Mouse (Mus musculus) ES-E14 (cell line): ENCODE measurements around the gene Fcgr4. TPM values are rescaled to one million over a fixed set of nuclear protein-coding genes. Genes with fewer than 3 reads are reported as not detected.

Experiments
- DNase-seq: peaks from one replicate; pipeline ENCODE4 v3.0.0-alpha.2; 2013; ENCODE audit warnings: low read depth, low spot score
- H3K27ac ChIP-seq: 2 replicates; pipeline ENCODE4 v1.5.1; 2012; ENCODE audit warnings: low read depth, mild to moderate bottlenecking, low read length, moderate library complexity, mixed read lengths; ENCODE audit not compliant: poor library complexity, insufficient read depth, severe bottlenecking
- H3K36me3 ChIP-seq: 2 replicates; pipeline ENCODE4 v1.6.1; 2012; ENCODE audit warnings: mild to moderate bottlenecking, low read length, moderate library complexity, mixed read lengths; ENCODE audit not compliant: control insufficient read depth, poor library complexity, insufficient read depth, severe bottlenecking
- H3K4me1 ChIP-seq, 2 experiments: fragments of 150-350 bp in 1 of 2; sonication (generic) in 1 of 2; 2 replicates each; pipeline ENCODE4 v1.6.1; 2012; ENCODE audit warnings: low read length in 2 of 2, mild to moderate bottlenecking in 1 of 2, mixed read lengths in 1 of 2; ENCODE audit not compliant: control insufficient read depth in 2 of 2, insufficient read depth in 2 of 2, poor library complexity in 1 of 2
- H3K4me3 ChIP-seq, 2 experiments: fragments of 150-350 bp in 1 of 2; sonication (generic) in 1 of 2; 2 replicates each; pipeline ENCODE4 v1.5.1; 2012; ENCODE audit warnings: low read length in 2 of 2, low read depth in 1 of 2, mild to moderate bottlenecking in 1 of 2, mixed read lengths in 1 of 2; ENCODE audit not compliant: insufficient read depth in 1 of 2, poor library complexity in 1 of 2, severe bottlenecking in 1 of 2
- H3K9ac ChIP-seq: 2 replicates; pipeline ENCODE4 v1.6.1; 2012; ENCODE audit warnings: low read depth, mild to moderate bottlenecking, low read length, mixed read lengths; ENCODE audit not compliant: poor library complexity, insufficient read depth, severe bottlenecking
- H3K9me3 ChIP-seq: fragments of 150-350 bp; sonication (generic); 2 replicates; pipeline ENCODE4 v1.6.1; 2012; ENCODE audit warnings: low read depth, mild to moderate bottlenecking, low read length; ENCODE audit not compliant: control insufficient read depth, insufficient read depth
- CHD2 ChIP-seq: IDR thresholded peaks from 2 replicates; pipeline ENCODE4 v1.6.1; 2014; ENCODE audit warnings: mild to moderate bottlenecking, low read depth, low read length, inconsistent platforms
- HCFC1 ChIP-seq: IDR thresholded peaks from 2 replicates; pipeline ENCODE4 v1.6.1; 2012; ENCODE audit warnings: low read length, inconsistent platforms, borderline replicate concordance; ENCODE audit not compliant: insufficient read depth
- MAFK ChIP-seq: IDR thresholded peaks from 2 replicates; pipeline ENCODE4 v1.6.1; 2014; ENCODE audit warnings: mild to moderate bottlenecking, low read depth, low read length, inconsistent platforms; ENCODE audit not compliant: insufficient read depth
- ZC3H11A ChIP-seq: IDR thresholded peaks from 2 replicates; pipeline ENCODE4 v1.6.1; 2012; ENCODE audit warnings: low read depth, mild to moderate bottlenecking, inconsistent platforms, low read length, borderline replicate concordance
- ZNF384 ChIP-seq: IDR thresholded peaks from 2 replicates; pipeline ENCODE4 v1.6.1; 2012; ENCODE audit warnings: low read depth, low read length, inconsistent platforms
- in situ Hi-C, 2 experiments: fragments of 600-800 bp; cut with MboI; formaldehyde crosslinking; loops; one replicate each; pipeline ENCODE4 v1.15.1; 2025; ENCODE audit warnings: low sequenced_read_pairs in 2 of 2, inconsistent platforms in 1 of 2; ENCODE audit not compliant: unreplicated experiment in 2 of 2
- total RNA-seq: library from RNA; depleted of rRNA; stranded (reverse); fragments of 300-350 nt; gene quantifications from 2 replicates; pipeline ENCODE4 v1.2.3, GENCODE M21; 2012

The Fcgr4 gene
- total RNA-seq, 1 experiment: 0.49 TPM

DNA sequence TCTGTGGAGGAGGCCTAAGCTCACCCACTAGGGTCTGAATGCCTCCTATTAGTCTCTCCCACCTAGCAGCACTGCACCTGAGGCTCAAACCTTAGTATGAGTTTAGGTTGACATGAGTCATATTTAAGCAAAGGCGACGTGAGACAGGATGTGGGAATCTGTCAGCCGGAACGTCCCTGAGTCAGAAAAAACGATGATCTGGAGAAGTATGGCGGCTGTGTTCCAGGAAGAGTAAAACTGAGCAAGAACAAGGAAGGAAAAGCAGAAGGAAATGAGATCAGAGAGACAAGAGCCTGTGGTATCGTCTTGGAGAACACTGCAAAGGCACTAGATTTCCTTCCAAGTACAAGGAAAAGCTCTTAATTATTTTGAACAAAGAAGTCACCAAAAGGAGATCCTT lies 32.1 kb downstream of the Fcgr4 start:
- in situ Hi-C loops: no loop called here
- Histone ChIP-seq H3K36me3 (no peaks in the 10 kb centered on the region), H3K9me3 (peaks cover 2% of the 10 kb centered on the region; the same call in 1 of the 2 replicates), H3K4me1 (no peaks in the 10 kb centered on the region), H3K4me3 (no peak overlapping the region), H3K9ac (no peak overlapping the region), H3K27ac (no peak overlapping the region)
- TF ChIP-seq ZC3H11A: no peak
- no peak for TF ChIP-seq CHD2
- no peak for TF ChIP-seq MAFK
- TF ChIP-seq ZNF384: no peak
- no peak for TF ChIP-seq HCFC1
- no peak for DNase-seq

DNA sequence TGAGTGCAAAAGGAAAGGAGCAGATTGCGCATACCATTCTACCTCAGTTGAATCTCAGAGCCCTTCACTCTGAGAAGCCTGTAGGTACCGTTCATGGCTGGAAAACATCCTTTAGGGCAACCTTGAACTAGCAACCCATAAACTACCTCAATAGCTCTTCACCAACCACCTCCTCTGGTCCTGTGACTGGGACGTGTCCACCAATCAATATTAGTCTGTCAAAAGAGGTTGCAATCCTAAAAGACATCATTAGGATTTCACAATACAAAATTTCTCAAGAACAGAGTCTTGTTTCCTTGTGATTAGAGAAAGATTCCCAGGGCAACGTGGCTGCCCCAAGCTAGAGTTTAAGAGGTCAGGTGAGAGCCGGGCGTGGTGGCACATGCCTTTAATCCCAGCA lies 34.6 kb downstream of the Fcgr4 start:
- Histone ChIP-seq H3K9ac (no peak overlapping the region), H3K4me1 (no peaks in the 10 kb centered on the region), H3K36me3 (no peaks in the 10 kb centered on the region), H3K9me3 (no peaks in the 10 kb centered on the region), H3K4me3 (no peak overlapping the region), H3K27ac (no peak overlapping the region)
- in situ Hi-C loops: no loop called here
- DNase-seq: no peak
- TF ChIP-seq HCFC1: no peak
- no peak for TF ChIP-seq MAFK
- no peak for TF ChIP-seq ZC3H11A
- TF ChIP-seq ZNF384: no peak
- TF ChIP-seq CHD2: no peak

DNA sequence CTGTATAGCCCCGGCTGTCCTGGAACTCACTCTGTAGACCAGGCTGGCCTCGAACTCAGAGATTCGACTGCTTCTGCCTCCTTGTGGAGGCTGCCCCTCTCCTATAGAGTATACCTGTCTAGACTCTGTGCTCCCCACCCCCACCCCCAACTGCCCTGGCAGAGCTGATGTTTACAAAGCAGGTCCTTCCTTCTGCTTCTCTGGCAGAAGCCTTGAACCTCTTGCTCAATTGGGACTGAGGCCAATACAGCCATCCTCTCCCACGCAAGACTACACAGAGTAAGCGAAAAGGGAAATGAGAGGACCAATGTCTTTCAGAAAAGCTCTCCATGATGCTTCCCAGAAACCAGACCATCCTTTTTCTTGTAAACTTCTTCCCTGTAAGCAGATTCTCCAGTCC lies 38.5 kb downstream of the Fcgr4 start:
- DNase-seq: no peak
- no peaks in the 10 kb centered on the region for H3K36me3 ChIP-seq
- H3K9me3 ChIP-seq: no peaks in the 10 kb centered on the region
- no peaks in the 10 kb centered on the region for H3K4me1 ChIP-seq
- no peak overlapping the region for H3K4me3 ChIP-seq
- in situ Hi-C loops: no loop called here
- TF ChIP-seq HCFC1: no peak
- TF ChIP-seq CHD2: no peak
- no peak for TF ChIP-seq ZNF384
- TF ChIP-seq MAFK: no peak
- no peak overlapping the region for H3K9ac ChIP-seq
- H3K27ac ChIP-seq: no peak overlapping the region

DNA sequence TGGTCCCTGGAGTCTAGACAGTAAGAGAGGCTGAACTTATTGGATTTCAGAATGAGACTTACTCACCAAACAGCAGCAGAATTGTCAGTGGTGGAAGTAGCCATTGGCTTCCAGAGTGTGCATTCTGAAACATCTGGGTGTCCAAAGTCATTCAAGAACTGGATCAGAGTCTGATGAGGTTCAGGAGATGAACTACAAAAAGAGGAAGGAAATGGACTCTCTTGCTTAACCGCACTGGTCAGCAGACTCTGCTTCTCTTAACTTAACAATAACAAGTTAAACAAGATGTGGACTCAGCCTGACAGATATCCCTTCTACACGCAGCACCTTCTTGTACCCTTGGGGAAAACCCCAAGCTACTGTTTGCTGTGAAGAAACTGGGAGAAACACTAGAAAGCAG lies 40.5 kb downstream of the Fcgr4 start:
- no peak for DNase-seq
- no peaks in the 10 kb centered on the region for H3K9me3 ChIP-seq
- H3K36me3 ChIP-seq: no peaks in the 10 kb centered on the region
- H3K4me1 ChIP-seq: no peaks in the 10 kb centered on the region
- H3K27ac ChIP-seq: no peak overlapping the region
- H3K4me3 ChIP-seq: no peak overlapping the region
- H3K9ac ChIP-seq: no peak overlapping the region
- no peak for TF ChIP-seq MAFK
- no peak for TF ChIP-seq ZNF384
- no peak for TF ChIP-seq ZC3H11A
- no peak for TF ChIP-seq HCFC1
- TF ChIP-seq CHD2: no peak
- in situ Hi-C loops: no loop called here

DNA sequence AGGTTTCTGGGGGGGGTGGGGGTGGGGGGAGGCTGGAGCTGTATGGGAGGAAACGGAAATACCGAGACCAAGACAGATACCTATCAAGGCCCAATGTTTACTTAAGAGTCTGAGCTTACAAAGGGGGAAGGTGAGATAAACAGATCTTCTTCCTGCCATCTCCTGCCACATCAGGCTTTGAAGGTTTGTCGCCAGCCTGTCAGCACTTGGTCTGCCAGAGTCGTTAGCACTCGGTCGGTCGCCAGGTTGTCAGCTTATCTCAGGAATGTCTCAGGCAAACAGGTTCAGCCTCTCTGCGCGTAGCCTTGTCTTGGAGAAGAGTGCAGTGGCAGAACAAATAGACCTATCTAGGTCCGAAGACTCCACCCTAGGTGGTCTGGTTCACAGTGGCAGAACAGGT lies 41.7 kb downstream of the Fcgr4 start:
- Histone ChIP-seq H3K4me1 (no peaks in the 10 kb centered on the region), H3K27ac (no peak overlapping the region), H3K9me3 (no peaks in the 10 kb centered on the region), H3K36me3 (no peaks in the 10 kb centered on the region), H3K4me3 (no peak overlapping the region), H3K9ac (no peak overlapping the region)
- no peak for DNase-seq
- in situ Hi-C loops: no loop called here
- TF ChIP-seq HCFC1: no peak
- TF ChIP-seq MAFK: no peak
- no peak for TF ChIP-seq ZNF384
- no peak for TF ChIP-seq ZC3H11A
- no peak for TF ChIP-seq CHD2
